Mouse (Mus musculus) liver, postnatal 0 days (tissue): Measurements from ENCODE around the gene Rcn2. TPM values are rescaled to one million over a fixed set of nuclear protein-coding genes. Genes with fewer than 3 reads are reported as not detected.

Experiments
- ATAC-seq: fragments of 200-750 bp; cut with Nextera tagmentation; 2 replicates; pipeline ENCODE4 v1.8.0; 2017; ENCODE audit warnings: mild to moderate bottlenecking, moderate library complexity
- DNase-seq: peaks from one replicate; pipeline ENCODE4 v3.0.0-alpha.2; 2016
- H3K27ac ChIP-seq: fragments of 300-500 bp; sonication (generic); 2 replicates; pipeline ENCODE4 v1.5.1; 2014; ENCODE audit warnings: antibody characterized with exemption, moderate library complexity, mild to moderate bottlenecking, low read depth
- H3K27me3 ChIP-seq: fragments of 300-500 bp; sonication (generic); 2 replicates; pipeline ENCODE4 v1.6.1; 2014; ENCODE audit warnings: low read length, control low read depth, mixed read lengths; ENCODE audit not compliant: insufficient read depth
- H3K36me3 ChIP-seq: fragments of 300-500 bp; sonication (generic); replicated peaks from 2 replicates; pipeline ENCODE4 v1.6.1; 2014; ENCODE audit warnings: mild to moderate bottlenecking, control low read depth, low read length, moderate library complexity, mixed read lengths; ENCODE audit not compliant: insufficient read depth
- H3K4me1 ChIP-seq: fragments of 300-500 bp; sonication (generic); 2 replicates; pipeline ENCODE4 v1.6.1; 2014; ENCODE audit warnings: antibody characterized with exemption, mild to moderate bottlenecking, control low read depth; ENCODE audit not compliant: insufficient read depth
- H3K4me2 ChIP-seq: fragments of 300-500 bp; sonication (generic); 2 replicates; pipeline ENCODE4 v1.6.1; 2014; ENCODE audit warnings: low read depth, mild to moderate bottlenecking, low read length, moderate library complexity, mixed read lengths
- H3K4me3 ChIP-seq: fragments of 300-500 bp; sonication (generic); 2 replicates; pipeline ENCODE4 v1.5.1; 2014; ENCODE audit warnings: low read depth, low read length
- H3K9ac ChIP-seq: fragments of 300-500 bp; sonication (generic); replicated peaks from 2 replicates; pipeline ENCODE4 v1.6.1; 2014; ENCODE audit warnings: mild to moderate bottlenecking, moderate library complexity
- H3K9me3 ChIP-seq: fragments of 300-500 bp; sonication (generic); 2 replicates; pipeline ENCODE4 v1.6.1; 2016; ENCODE audit warnings: mild to moderate bottlenecking, control low read depth, low read length, mixed read lengths
- CTCF ChIP-seq: sonication (generic); IDR thresholded peaks from 2 replicates; pipeline ENCODE4 v1.5.1; 2016; ENCODE audit warnings: antibody characterized with exemption, low read depth
- EP300 ChIP-seq: IDR thresholded peaks from 2 replicates; pipeline ENCODE4 v1.6.1; 2016; ENCODE audit warnings: antibody characterized with exemption, low read depth, mild to moderate bottlenecking
- WGBS: fragments of 180-500 bp; shearing (Covaris S2); extraction: QIAGEN DNeasy Blood & Tissue Kit; methylation state at CpG from one replicate; pipeline ENCODE4 v1.1.7; 2014; ENCODE audit not compliant: insufficient replicate concordance; 5-methylcytosine and 5-hydroxymethylcytosine counted together
- polyA plus RNA-seq: library from polyadenylated mRNA; unstranded; fragments of >200 nt; fragmentation: Nextera tagmentation; extraction: Ambion mirVana; gene quantifications from 2 replicates; pipeline ENCODE4 v1.2.1, GENCODE M21; 2015

The Rcn2 gene
- polyA plus RNA-seq, 1 experiment from 2014 or later = 30.5 TPM

- Histone ChIP-seq H3K9me3 (no peaks in the 10 kb centered on the region), H3K27me3 (no peaks in the 10 kb centered on the region), H3K9ac (no peak overlapping the region), H3K4me3 (no peak overlapping the region), H3K27ac (no peak overlapping the region), H3K4me1 (peaks cover 3% of the 10 kb centered on the region; the same call in 1 of the 2 replicates), H3K36me3 (no peaks in the 10 kb centered on the region), H3K4me2 (no peak overlapping the region)
- DNase-seq (no peak), ATAC-seq (no peak)
- WGBS = 71% methylated on average over 5 of the region's 5 CpGs
- TF ChIP-seq CTCF (no peak), EP300 (no peak)
Observed at GRCm38 (mm10) chr9:56086524-56086923, 44.9 kb downstream of the Rcn2 start.

GRCm38 (mm10) chr9:56089778-56090520 lies 48.3 kb downstream of the Rcn2 start, which contains the start of gene Pstpip1:
Gene Pstpip1, plus strand, starts transcription at chr9:56089962.
- ATAC-seq = peak; percentile 51; the same call in 1 of the 2 replicates

GRCm38 (mm10) chr9:56090546-56091225 lies 49.0 kb downstream of the Rcn2 start:
- Histone ChIP-seq H3K4me2 (peak overlapping the region; percentile 48), H3K4me1 (peaks cover 3% of the 10 kb centered on the region; the same call in 1 of the 2 replicates), H3K27me3 (no peaks in the 10 kb centered on the region), H3K9me3 (no peaks in the 10 kb centered on the region), H3K9ac (peak overlapping the region; percentile 60), H3K36me3 (no peaks in the 10 kb centered on the region), H3K27ac (peak overlapping the region; percentile 75), H3K4me3 (peak overlapping the region; percentile 46)
- DNase-seq (no peak), ATAC-seq (no peak)
- WGBS = 46% methylated on average over 5 of the region's 5 CpGs
- TF ChIP-seq EP300 (no peak), CTCF (no peak)

More at GRCm38 (mm10) chr9:56089778-56090520, 48.3 kb downstream of the Rcn2 start, which contains the start of gene Pstpip1:
- peak within 1 kb of the TSS; percentile 75 for H3K27ac ChIP-seq
- peak within 1 kb of the TSS; percentile 60 for H3K9ac ChIP-seq
- no peaks in the 10 kb centered on the region for H3K27me3 ChIP-seq
- H3K9me3 ChIP-seq = no peaks in the 10 kb centered on the region
- no peak for TF ChIP-seq EP300
- no peak for TF ChIP-seq CTCF
- 20% methylated on average over 22 of the region's 22 CpGs for WGBS
- H3K4me1 ChIP-seq = peaks cover 3% of the 10 kb centered on the region; the same call in 1 of the 2 replicates
- peak; percentile 63 for DNase-seq
- peak within 1 kb of the TSS; percentile 48 for H3K4me2 ChIP-seq
- no peaks in the 10 kb centered on the region for H3K36me3 ChIP-seq
- H3K4me3 ChIP-seq = peak within 1 kb of the TSS; percentile 46

GRCm38 (mm10) chr9:56092102-56092501 lies 50.5 kb downstream of the Rcn2 start:
- Histone ChIP-seq H3K9me3 (no peaks in the 10 kb centered on the region), H3K4me3 (peak overlapping the region; percentile 46), H3K4me1 (peaks cover 3% of the 10 kb centered on the region; the same call in 1 of the 2 replicates), H3K27ac (no peak overlapping the region), H3K27me3 (no peaks in the 10 kb centered on the region), H3K9ac (no peak overlapping the region), H3K36me3 (no peaks in the 10 kb centered on the region), H3K4me2 (peak overlapping the region; percentile 48)
- TF ChIP-seq CTCF (peak; percentile 57), EP300 (no peak)
- ATAC-seq = no peak
- 23% methylated on average over 2 of the region's 2 CpGs for WGBS
- DNase-seq = no peak

- Histone ChIP-seq H3K27ac (peak overlapping the region; percentile 53), H3K36me3 (no peaks in the 10 kb centered on the region), H3K4me2 (peak overlapping the region; percentile 10; the same call in 1 of the 2 replicates), H3K4me1 (peaks cover 5% of the 10 kb centered on the region; the same call in 1 of the 2 replicates), H3K27me3 (no peaks in the 10 kb centered on the region), H3K9ac (no peak overlapping the region), H3K9me3 (no peaks in the 10 kb centered on the region), H3K4me3 (no peak overlapping the region)
- no peak for DNase-seq
- ATAC-seq = no peak; the same call in 1 of the 2 replicates
- WGBS = 33% methylated on average over 4 of the region's 4 CpGs
- no peak for TF ChIP-seq EP300
- no peak for TF ChIP-seq CTCF
Observed at GRCm38 (mm10) chr9:56097584-56098298, 56.1 kb downstream of the Rcn2 start.
